Comparison of ENCODE assay signal across 28 mouse cellular contexts in the genomic region with DNA sequence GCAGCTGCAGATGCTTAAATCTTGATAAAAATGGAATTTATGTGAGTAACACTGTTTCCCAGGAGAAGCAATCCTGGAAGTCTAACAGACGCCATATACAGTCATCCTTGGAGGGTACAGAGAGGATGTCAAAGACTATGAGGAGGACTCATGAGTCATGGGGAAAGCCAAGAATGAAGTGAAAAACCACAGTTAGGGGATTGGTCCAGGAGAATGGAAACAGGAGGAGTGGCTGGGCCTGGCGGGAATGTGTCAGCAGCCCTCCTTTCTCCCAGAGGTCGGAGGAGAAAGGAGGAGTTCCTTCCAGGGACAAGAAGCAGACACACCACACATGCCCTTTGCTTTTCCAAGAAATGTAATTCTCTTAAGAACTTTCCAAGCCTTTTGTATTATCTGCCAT. TPM values are rescaled to one million over a fixed set of nuclear protein-coding genes. Genes with fewer than 3 reads are reported as not detected.
DNase-seq lines count a peak whose midpoint lies in the region; ATAC-seq and TF ChIP-seq lines count a peak whose summit lies in the region.
"Had no signal": no experiment of that assay in that cellular context is flagged by ENCODE, and none has a peak within 500 bp of the region (broad histone marks: within the 10 kb centered on the region; RNA-seq: fewer than 3 reads in every experiment).

No protein-coding gene starts in this region.

- H3K4me3 ChIP-seq in lung, postnatal 0 days (ENCODE audit: low read depth, low read length): no peak overlapping the region
- no peak overlapping the region for H3K4me3 ChIP-seq in hindbrain, embryonic 11.5 days (ENCODE audit: low read depth, low read length)
- H3K4me3 ChIP-seq: embryonic facial prominence, embryonic 15.5 days; forebrain, embryonic 10.5 days; gastrocnemius, adult 2 months; heart, embryonic 13.5 days; hindbrain, embryonic 10.5 days had no signal

- no peaks in the 10 kb centered on the region for H3K27me3 ChIP-seq in lung, postnatal 0 days (replicated peaks; ENCODE audit: insufficient read depth, low read length)
- no peaks in the 10 kb centered on the region for H3K27me3 ChIP-seq in hindbrain, embryonic 11.5 days (ENCODE audit: control insufficient read depth, insufficient read depth, low read length)
- H3K27me3 ChIP-seq: embryonic facial prominence, embryonic 15.5 days; heart, embryonic 13.5 days had no signal

- H3K27ac ChIP-seq in lung, postnatal 0 days (ENCODE audit: low read length): peak overlapping the region; percentile 5; the same call in 1 of the 2 replicates
- no peak overlapping the region for H3K27ac ChIP-seq in hindbrain, embryonic 11.5 days (ENCODE audit: low read depth, low read length)
- H3K27ac ChIP-seq: embryonic facial prominence, embryonic 15.5 days; forebrain, embryonic 10.5 days; gastrocnemius, adult 2 months; heart, embryonic 13.5 days; hindbrain, embryonic 10.5 days had no signal

- no peaks in the 10 kb centered on the region for H3K36me3 ChIP-seq in lung, postnatal 0 days (ENCODE audit: insufficient read depth, low read length)
- no peaks in the 10 kb centered on the region for H3K36me3 ChIP-seq in hindbrain, embryonic 11.5 days (ENCODE audit: control insufficient read depth, insufficient read depth, low read length)
- H3K36me3 ChIP-seq: embryonic facial prominence, embryonic 15.5 days; heart, embryonic 13.5 days had no signal

- WGBS in lung, postnatal 0 days: 70% methylated on average over 3 of the region's 3 CpGs
- WGBS in hindbrain, embryonic 11.5 days: 89% methylated on average over 3 of the region's 3 CpGs

- DNase-seq in lung, postnatal 0 days (ENCODE audit: low spot score): no peak
- no peak for DNase-seq in lung, postnatal 14 days
- peak; percentile 67 for DNase-seq in Muller cell, postnatal 12 days (ENCODE audit: inconsistent ontology term)
- DNase-seq in fibroblast of lung, adult 2 months (ENCODE audit: low read depth): peak; percentile 68
- DNase-seq in adrenal gland, adult 8-10 months: no peak
- DNase-seq in cerebellum, postnatal 14 days: no peak
- DNase-seq in hindbrain, embryonic 11.5 days (ENCODE audit: low spot score): no peak
- DNase-seq: adrenal gland, postnatal 10 days; cerebellum, adult 11 months; cerebellum, adult 9-11 months; gastrocnemius, adult 2 months; gastrocnemius, postnatal 36 days; heart, postnatal 10 days; kidney, adult 2 months; kidney, postnatal 36 days; lung, adult 18-20 months; lung, postnatal 10 days; midbrain, embryonic 14.5 days; right cerebral cortex, adult 18-20 months; spleen, adult 18-20 months; thymus, adult 2 months; thymus, postnatal 4 days had no signal

- TF ChIP-seq CTCF in lung, postnatal 0 days (IDR thresholded peaks at IDR 0.05): no peak

- H3K9ac ChIP-seq in lung, postnatal 0 days (replicated peaks; ENCODE audit: low read depth): no peak overlapping the region
- no peak overlapping the region for H3K9ac ChIP-seq in hindbrain, embryonic 11.5 days (ENCODE audit: low read depth, low read length)
- H3K9ac ChIP-seq: embryonic facial prominence, embryonic 15.5 days; heart, embryonic 13.5 days had no signal

- peak; percentile 40; the same call in 1 of the 2 replicates for ATAC-seq in lung, postnatal 0 days
- ATAC-seq in hindbrain, embryonic 11.5 days (ENCODE audit: low FRiP score): no peak
- ATAC-seq: forebrain, embryonic 16.5 days; hindbrain, embryonic 16.5 days had no signal

- H3K9me3 ChIP-seq in lung, postnatal 0 days (ENCODE audit: low read length): no peaks in the 10 kb centered on the region
- H3K9me3 ChIP-seq in hindbrain, embryonic 11.5 days (ENCODE audit: control insufficient read depth, low read length): no peaks in the 10 kb centered on the region
- H3K9me3 ChIP-seq: embryonic facial prominence, embryonic 15.5 days; forebrain, embryonic 10.5 days; heart, embryonic 13.5 days; hindbrain, embryonic 10.5 days had no signal

- H3K4me2 ChIP-seq in lung, postnatal 0 days (replicated peaks; ENCODE audit: low read depth, low read length): no peak overlapping the region
- no peak overlapping the region for H3K4me2 ChIP-seq in hindbrain, embryonic 11.5 days (replicated peaks; ENCODE audit: low read depth, low read length)
- H3K4me2 ChIP-seq: embryonic facial prominence, embryonic 15.5 days; heart, embryonic 13.5 days had no signal

- H3K4me1 ChIP-seq in lung, postnatal 0 days (ENCODE audit: insufficient read depth, low read depth, low read length): no peaks in the 10 kb centered on the region
- no peaks in the 10 kb centered on the region for H3K4me1 ChIP-seq in hindbrain, embryonic 11.5 days (replicated peaks; ENCODE audit: control insufficient read depth, insufficient read depth, low read length)

- 0 out of 2 replicates have a peak, but pooled peaks have one; percentile 11 for TF ChIP-seq EP300 in lung, postnatal 0 days (IDR thresholded peaks at IDR 0.05)

RNA-seq across cellular contexts. Expression of gene Tbxas1, which starts 45.8 kb away (rescaled TPM):
- polyA plus RNA-seq in lung, postnatal 0 days (2015; fragmentation: Nextera tagmentation; extraction: Ambion mirVana): 5.3 and 5.5 TPM in 2 replicates
- 10 to 100 TPM in 2 of 4 experiments, 1 to 10 TPM in 2; 6.9 to 10.5 (median 9.8) TPM for total RNA-seq in adrenal gland, adult 8-10 months (2022)
- 0.69 and 1.4 TPM in 2 replicates for polyA plus RNA-seq in hindbrain, embryonic 11.5 days (2014; fragmentation: Nextera tagmentation; extraction: Ambion mirVana)

RNA-seq across cellular contexts. Expression of gene Hipk2, which starts 46.5 kb away (rescaled TPM):
- polyA plus RNA-seq in lung, postnatal 0 days (2015; fragmentation: Nextera tagmentation; extraction: Ambion mirVana): 18.4 and 23.0 TPM in 2 replicates
- 100 to 1,000 TPM; 143 to 161 (median 151) TPM for total RNA-seq in adrenal gland, adult 8-10 months (2022)
- polyA plus RNA-seq in hindbrain, embryonic 11.5 days (2014; fragmentation: Nextera tagmentation; extraction: Ambion mirVana): 26.6 and 38.4 TPM in 2 replicates

Comparison
In these comparisons a context has a peak if more than half of its experiments do, and no peak if none do; other contexts are left out.
1. DNase-seq: peak in Muller cell, postnatal 12 days (single experiment) and fibroblast of lung, adult 2 months (single experiment); none in lung, postnatal 0 days (single experiment), lung, postnatal 14 days (single experiment), adrenal gland, adult 8-10 months (single experiment), cerebellum, postnatal 14 days (0 of 2) and hindbrain, embryonic 11.5 days (single experiment).